Mouse (Mus musculus) heart, postnatal 14 days (tissue): ENCODE measurements around the gene Lrpap1. TPM values are rescaled to one million over a fixed set of nuclear protein-coding genes. Genes with fewer than 3 reads are reported as not detected.
A peak's percentile ranks its signal among the peaks of the same experiment; 100 is the strongest.

ENCODE experiments used
- DNase-seq, 2 experiments: peaks; one replicate each; pipeline ENCODE4 v3.0.0; 2021 to 2022
- intact Hi-C: fragments of 180-260 bp; cut with DNase I; formaldehyde crosslinking; loops from one replicate; pipeline ENCODE4 v1.15.1; 2025
- total RNA-seq, 2 experiments: library from RNA; stranded (reverse); gene quantifications; 2 replicates each; pipeline ENCODE4 v1.2.3; 2021

Lrpap1 gene
- total RNA-seq, 2 experiments from 2014 or later, result 41.8 to 51.1 TPM

DNA sequence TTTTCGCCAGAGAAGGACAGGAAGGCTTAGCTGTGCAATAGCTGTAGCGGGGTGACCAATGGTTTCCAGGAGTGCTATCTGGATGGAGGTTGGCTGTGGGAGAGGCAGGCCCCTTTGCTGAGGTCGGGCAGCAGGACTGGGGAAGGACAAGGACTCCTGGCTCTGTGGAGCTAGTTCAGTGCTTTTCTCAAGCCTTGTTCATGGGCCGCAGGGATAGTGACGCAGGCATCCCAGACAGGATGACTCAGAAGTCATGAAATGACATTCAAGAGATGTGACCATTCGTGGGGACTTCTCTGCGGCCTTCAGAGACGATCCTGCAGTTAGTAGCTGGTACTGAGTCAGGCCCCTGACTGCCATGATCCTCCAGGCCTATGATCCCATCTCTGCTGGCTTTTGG is 35.3 kb downstream of the Lrpap1 start:
- DNase-seq, result no peak
- intact Hi-C loops, result no loop called here

DNA sequence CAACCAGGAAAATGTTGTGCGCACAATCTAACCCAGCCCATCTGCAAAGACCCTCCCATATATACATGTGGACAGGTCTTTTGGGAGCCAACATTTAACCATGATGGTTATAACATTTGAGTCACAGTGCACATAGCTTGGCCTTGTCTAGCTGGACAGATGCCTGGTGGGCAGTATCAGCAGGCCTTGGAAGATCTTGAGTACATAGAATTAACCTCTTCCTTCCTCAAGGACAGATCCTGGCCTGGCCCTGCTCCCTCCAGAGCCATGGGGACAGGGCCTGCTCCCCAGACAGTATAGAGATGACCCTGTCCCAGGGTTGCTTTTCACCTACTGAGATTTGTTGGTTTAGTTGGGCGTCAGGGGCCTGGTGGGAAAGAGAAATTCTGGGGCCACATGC is 35.7 kb downstream of the Lrpap1 start:
- DNase-seq, result no peak
- intact Hi-C loops, result no loop called here

DNA sequence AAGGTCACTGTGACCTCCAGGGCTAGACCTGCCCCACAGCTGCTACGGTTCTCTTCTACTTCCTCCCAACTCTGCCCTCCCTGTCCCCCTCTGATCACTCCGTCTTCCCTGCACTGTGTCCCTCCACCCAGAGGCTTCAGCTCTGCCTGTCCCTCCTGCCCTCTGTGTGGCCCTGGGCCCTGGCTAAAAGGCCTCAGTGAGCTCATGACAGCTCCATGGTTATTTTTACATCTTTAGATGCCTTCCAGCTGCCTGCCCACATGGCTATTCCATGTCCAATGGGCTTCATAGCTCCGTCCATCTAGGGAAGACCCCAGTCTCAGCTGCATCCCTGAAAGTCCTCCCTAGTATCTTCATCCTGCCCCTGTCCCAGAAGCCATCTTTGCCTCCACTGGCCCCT is 45.5 kb downstream of the Lrpap1 start:
- intact Hi-C loops, result no loop called here
- DNase-seq, result peak in 1 of 2 experiments; percentile 36

DNA sequence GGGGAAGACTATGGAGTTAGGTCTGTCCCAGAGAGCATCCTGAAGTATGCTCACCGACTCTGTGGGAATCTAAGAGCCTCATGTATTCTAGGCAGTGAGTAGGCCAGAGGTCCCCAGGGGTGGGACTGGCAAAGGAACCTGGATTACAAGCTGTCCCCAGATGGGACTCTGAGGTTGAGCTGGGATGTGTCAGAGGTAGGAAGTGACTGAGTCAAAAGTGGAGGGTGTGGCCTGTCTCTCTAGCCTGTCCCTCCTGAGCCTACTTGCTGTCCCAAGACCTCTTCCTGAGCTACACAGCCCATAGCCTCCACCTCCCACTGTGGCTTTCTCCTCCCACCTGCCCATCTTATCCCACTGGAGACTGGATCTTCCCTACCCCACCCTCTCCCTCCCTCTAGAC is 47.4 kb downstream of the Lrpap1 start:
- DNase-seq, result no peak

DNA sequence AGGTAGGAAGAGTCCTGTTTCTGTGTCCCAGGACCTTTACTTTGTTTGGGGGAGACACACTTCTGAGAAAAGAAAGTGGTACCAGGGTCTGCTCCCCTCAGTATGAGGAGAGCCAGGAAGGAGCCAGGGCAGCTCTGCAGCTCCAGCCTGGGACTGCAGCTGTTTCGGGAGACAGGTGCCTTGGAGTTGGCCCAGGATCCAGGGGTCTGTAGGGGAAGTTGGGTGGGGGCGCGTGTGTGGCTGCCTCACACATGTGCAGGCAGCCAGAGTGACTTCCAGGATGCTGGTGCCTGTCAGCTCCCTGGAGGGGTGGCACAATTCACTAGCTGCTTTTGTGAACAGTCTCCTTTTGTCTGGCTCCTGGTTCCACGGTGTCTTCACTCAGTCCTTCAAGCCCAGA is 48.0 kb downstream of the Lrpap1 start:
- intact Hi-C loops, result no loop called here
- no peak for DNase-seq

More for the DNA sequence above, 47.4 kb downstream of the Lrpap1 start:
- intact Hi-C loops, result no loop called here

DNA sequence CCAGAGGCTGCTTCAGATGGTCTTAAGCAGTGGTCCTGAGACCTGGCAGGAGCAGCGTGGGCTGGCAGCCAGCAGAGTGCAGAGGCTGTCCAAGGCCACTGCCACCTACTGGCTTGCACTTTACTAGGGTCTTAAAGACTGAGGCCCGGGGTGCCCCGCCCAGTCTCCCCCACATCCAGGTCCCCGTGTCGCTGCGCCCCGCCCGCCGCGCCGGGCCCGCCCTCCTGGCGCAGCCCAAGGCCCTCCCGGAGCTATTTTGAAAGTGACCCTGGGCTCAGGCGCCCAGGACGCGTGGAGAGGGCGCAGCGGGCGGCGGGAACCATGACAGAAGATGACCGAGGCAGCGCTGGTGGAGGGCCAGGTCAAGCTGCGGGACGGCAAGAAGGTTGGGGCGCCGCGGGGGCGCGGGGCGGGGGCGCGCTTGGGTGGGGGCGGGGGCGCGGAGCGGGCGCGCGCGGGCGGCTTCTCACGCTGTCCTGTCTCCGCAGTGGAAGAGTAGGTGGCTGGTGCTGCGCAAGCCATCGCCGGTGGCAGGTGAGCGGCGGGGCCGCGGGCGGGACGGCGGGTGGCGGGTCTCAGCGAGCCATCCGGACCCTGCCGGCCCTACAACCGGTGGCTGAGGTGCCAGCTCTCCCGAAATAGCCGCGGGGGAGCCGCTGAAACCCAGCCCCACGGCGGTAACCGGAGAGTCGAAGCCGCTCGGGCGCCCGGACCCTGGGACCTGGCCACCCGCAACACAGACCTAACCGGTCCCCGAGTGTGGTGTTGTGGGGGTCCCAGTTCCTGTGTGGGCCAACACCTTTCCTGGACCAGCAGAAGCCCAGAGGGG is 48.7 kb downstream of the Lrpap1 start, which contains the start of gene Dok7:
TSS of gene Dok7 (plus strand) at position 163 of the 829 bp plus-strand sequence.
- DNase-seq, result peak; percentile 65 to 74
- intact Hi-C loops, result no loop called here

DNA sequence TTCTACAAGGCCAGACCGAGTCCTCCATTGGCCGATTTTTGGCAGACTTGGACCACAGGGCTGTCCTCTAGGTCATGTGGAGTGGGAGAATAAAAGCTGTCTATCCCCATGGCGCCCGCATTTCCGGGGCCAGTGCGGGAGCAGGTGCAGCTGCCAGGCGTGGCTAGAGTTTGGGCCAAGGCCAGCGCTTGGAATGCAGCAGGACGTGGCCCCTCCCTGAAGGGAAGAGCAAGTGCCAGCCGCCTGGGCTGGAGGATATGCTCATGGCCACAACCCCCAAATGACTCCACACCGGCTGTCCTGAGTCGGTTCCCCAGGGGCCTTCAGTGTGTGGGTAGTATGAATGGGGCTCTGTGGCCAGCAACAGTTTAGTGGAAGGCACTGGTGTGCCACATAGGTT is 50.5 kb downstream of the Lrpap1 start:
- peak; percentile 56 to 68 for DNase-seq
- intact Hi-C loops, result no loop called here

DNA sequence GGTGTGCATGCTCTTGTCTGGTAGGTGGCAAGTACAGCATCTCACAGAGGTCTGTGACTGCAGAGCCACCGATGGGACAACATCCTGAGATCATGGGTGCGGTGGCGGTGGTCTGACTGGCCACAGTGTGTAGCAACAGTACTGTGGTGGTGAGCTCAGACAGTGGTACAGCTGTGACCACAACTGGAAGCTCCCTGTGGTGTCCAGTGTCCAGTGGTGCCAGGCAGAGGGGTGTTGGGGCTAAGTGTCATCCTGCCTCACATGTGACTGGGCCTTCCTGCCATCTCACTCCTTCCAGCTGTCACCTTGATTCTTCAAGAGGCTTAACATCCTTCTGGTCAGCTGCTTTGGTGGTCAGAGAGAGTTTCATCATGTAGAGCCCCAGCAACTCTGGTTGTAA is 50.9 kb downstream of the Lrpap1 start:
- intact Hi-C loops, result loop anchor here (5.0 kb wide), 2 partner anchors 33 to 78 kb away; no protein-coding TSS in a partner anchor
- DNase-seq, result no peak

DNA sequence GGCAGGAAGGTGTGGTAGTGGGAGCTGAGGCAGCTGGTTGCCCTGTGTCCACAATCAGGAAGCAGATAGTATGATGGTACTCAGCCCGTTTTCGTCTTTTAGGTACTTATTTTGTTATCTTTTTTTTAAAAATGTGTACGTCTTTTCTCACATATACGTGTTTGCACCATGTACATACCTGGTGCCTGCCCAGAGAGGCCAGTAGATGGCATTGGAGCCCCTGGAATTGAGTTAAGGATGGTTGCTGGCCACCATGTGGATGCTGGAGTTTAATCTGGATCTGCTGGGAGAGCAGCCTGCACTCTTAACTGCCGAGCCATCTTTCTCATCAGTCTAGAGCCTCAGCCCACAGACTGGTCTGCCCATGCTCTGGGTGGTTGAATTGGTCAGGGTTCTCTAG is 55.0 kb downstream of the Lrpap1 start:
- DNase-seq, result no peak
- intact Hi-C loops, result loop anchor here (5.0 kb wide), 2 partner anchors 37 to 82 kb away; no protein-coding TSS in a partner anchor

DNA sequence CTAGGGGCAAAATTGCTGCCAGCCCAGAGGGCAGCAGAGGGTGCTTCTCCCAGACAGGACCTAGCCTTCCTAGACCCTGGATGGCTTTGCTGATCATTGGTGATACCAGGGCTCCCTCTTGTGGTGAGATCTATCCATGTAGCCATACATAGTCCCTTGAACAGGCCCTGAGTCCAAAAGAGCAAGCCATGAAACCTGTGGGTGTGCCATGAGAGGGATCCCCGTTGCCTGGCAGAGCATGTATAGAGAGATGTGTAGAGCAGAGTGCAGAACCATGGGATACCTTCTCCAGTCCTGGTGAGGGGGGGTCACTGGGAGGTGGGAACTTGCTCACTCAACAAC is 62.5 kb downstream of the Lrpap1 start:
- DNase-seq, result peak; percentile 78 to 89
- intact Hi-C loops, result loop anchor here (1.0 to 5.0 kb wide), 3 partner anchors 57 to 304 kb away; no protein-coding TSS in a partner anchor

DNA sequence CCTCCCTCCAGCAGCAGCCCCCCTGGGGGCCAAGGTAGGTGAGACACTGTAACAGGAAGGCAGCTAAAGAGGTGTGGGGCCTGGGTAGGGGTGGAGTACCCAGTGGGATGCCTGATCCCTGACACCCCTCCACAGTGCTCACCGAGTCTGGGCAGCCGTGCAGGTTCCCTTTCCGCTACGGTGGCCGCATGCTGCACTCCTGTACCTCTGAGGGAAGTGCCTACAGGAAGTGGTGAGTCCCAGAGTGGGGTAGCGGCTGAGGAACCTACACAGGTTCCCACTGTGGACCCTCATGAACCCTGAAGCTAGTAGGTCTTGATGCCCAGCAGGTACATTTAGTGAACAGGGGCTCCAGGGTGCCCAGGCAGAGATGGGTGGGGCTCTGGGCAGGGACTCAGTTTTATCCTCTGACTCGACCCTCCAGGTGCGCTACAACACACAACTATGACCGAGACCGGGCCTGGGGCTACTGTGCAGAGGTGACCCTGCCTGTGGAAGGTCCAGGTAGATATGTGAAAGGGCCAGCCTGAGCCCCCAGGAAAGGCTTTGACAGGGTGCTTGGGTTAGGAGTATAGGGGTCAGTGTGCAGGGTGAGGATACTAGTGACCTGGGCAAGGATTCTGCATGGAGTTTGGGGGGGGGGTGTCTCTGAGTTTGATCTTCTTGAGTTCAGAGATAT is 63.0 kb downstream of the Lrpap1 start:
- intact Hi-C loops, result loop anchor here (1.0 to 5.0 kb wide), 3 partner anchors 56 to 305 kb away; no protein-coding TSS in a partner anchor
- no peak for DNase-seq

Other genes starting within 250 kb of the Lrpap1 start
- gene Msantd1, start 197.8 kb downstream of the Lrpap1 start, total RNA-seq, result under 1 TPM; 0.34 to 0.65 TPM
- 10 to 100 TPM; 24.3 to 30.4 TPM for gene Rgs12, start 156.3 kb downstream of the Lrpap1 start, total RNA-seq
- 1 to 10 TPM in 1 of 2 experiments, under 1 TPM in 1; 0.98 to 1.1 TPM for gene Hgfac, start 64.3 kb downstream of the Lrpap1 start, total RNA-seq
- gene Dok7, start 49.0 kb downstream of the Lrpap1 start, total RNA-seq, result 10 to 100 TPM; 36.3 to 38.1 TPM
- gene Adra2c, start 172.6 kb upstream of the Lrpap1 start, total RNA-seq, result under 1 TPM; 0.27 to 0.36 TPM